Mouse (Mus musculus) Muller cell, postnatal 12 days (primary cell): ENCODE measurements around the gene Sorbs1.
"Not testable (repeated sequence)": the region's sequence is repeated elsewhere in the genome, so short reads cannot be mapped to it uniquely, and the experiment has no call there.

Experiments
- DNase-seq: peaks from one replicate; pipeline ENCODE4 v3.0.0-alpha.2; 2015; ENCODE audit errors: inconsistent ontology term

Sorbs1 gene

GRCm38 (mm10) chr19:40513632-40514078, at the start of gene Sorbs1:
Sorbs1 (minus strand) TSS chr19:40513779.
- peak; percentile 99 for DNase-seq

GRCm38 (mm10) chr19:40561521-40561920, 47.9 kb upstream of the Sorbs1 start:
- not testable (repeated sequence) for DNase-seq

GRCm38 (mm10) chr19:40556029-40556428, 42.5 kb upstream of the Sorbs1 start:
- DNase-seq, result no peak

DNA sequence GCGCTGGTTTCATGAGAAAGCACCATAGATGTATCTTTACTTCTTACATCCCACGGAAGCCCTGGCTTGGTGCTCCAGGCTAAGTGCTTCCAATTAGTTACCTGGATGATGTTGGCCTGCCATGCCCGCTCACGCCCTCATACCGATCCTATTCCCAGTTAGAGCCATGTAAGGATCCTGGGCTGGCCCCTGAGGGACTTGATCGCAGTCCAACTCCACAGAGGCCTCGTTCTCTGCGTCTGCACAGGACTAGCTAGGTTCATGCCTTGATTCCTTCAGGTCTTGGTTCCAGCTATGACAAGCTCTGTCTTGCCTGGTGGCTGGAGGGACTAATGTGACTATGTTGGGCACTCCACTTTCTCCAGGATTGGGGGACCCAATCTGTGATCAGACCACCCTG, 41.6 kb upstream of the Sorbs1 start:
- no peak for DNase-seq

DNA sequence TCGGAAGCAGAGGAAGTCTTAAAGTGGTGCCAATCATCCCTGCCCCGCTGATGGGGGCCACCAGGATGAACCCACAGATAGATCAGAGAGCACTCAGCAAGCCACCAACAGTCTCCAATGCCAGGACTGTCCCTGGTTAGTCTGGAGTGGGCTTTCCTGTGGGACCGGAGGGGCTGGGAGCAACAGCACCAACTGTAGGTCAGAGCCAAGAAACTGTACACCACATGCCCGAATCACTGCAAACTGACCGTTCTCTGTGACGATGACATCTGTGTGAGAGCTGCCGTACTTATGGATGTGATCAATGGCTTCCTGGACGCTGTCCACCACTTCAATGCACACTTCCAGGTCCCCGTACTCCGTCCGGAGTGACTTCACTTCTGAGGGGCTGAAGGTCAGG, 40.8 kb upstream of the Sorbs1 start:
- DNase-seq, result no peak

- no peak for DNase-seq
Observed at GRCm38 (mm10) chr19:40553849-40554248, 40.3 kb upstream of the Sorbs1 start.

GRCm38 (mm10) chr19:40553014-40553789, 39.6 kb upstream of the Sorbs1 start:
- no peak for DNase-seq

DNA sequence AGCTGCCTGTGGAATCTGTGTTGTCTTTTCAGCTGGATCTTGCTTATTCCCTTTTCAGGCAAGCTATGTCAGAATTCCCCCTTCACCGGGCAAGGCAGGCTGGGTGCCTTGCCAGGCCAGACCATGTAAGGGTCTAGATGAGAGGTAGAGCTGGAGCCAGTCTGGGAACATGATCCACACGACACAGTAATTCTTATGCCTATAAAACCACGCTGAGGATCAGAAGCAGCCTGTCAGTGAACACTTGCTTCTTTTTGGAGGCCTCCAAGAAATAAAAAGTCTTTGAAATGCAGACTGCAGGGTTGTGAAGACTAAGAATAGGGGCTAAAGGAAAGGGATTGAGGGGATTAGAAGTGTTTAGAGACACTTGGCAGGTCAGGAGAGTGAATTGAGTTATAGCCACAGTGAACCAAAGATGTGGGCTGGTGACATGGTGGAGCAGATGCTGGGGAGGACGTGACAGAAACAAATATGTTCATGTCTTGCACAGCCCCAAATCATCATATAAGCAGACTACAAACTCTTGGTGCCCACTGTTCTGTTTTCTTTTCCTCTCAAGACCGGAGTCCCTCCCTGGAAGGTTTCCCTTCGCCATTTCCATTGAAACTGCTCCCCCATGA, 36.0 kb upstream of the Sorbs1 start:
- no peak for DNase-seq

DNA sequence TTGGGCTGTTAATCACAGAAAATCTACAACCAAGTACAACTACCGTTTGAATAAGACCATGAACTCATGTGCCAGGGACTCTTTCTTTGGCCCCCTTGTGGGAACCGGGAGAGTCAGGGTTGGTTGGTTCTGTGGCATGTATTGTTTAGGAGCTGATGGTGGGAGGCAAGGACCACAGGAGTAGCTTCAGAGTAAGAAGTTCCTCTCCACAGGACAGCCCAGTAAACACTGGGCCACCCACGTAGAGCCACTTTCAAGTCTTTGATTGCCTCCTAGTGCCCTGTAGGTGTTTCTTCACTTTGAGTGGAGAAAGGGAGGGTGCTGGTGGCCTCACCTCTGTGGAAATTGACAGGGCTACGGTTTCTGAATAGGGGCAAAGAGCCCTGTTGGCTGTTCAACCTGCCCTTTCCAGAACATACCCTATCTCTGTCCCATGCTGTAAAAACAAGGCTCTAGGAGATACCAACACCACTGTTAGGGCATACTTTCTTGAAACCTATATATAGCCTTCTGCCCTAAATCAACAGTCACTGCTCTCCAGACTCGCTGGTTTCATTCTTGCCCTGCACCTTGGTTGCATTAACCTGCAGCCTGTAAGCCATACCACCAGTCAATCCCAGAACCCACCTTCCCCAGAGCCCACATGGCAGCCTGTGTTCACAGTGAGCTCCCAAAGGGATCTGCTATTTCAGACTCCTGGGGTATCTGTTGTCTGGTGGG, 35.4 kb upstream of the Sorbs1 start:
- DNase-seq, result peak; percentile 54

DNA sequence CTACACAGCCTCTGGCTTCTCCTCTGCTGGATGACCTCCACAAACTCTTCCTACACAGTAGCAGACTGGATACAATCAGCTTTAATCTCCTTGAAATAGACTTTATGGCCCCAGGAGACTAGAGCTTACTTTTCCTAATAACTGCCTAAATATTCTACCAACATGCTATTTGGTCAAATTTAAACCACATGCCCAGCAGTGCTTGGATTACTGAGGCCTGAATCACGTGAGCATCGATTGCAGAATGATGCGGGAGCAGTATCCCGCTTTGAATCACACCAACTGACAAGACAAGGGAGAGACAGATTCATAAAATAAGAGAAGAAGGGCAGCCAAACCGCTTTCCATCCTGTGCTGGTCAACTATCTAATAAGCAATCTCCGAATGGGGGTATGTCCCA, 34.8 kb upstream of the Sorbs1 start:
- no peak for DNase-seq

- DNase-seq, result peak; percentile 45
Observed at GRCm38 (mm10) chr19:40544856-40545255, 31.3 kb upstream of the Sorbs1 start.

- no peak for DNase-seq
Observed at GRCm38 (mm10) chr19:40542776-40543175, 29.2 kb upstream of the Sorbs1 start.

GRCm38 (mm10) chr19:40536526-40536925, 22.9 kb upstream of the Sorbs1 start:
- no peak for DNase-seq

DNA sequence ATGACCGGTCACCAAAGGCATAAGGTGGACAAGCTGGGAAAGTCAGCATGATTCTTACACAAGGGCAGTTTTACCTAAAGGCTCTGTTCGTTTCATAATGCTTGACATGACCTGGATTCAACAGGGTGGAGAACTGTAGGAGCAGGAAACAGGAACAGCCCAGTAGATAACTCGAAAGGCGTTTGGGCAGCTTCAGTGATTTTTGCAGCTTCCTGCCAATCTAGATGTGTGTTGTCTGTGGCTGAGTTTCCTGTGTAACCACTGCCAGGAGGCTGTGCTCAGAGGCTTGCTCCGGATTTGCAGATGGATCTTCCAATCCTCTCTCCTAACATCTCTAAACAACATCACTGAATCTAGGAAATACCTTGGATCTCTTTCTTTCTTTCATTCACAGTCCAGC, 18.9 kb upstream of the Sorbs1 start:
- DNase-seq, result no peak

- DNase-seq, result no peak
Observed at GRCm38 (mm10) chr19:40530323-40530722, 16.7 kb upstream of the Sorbs1 start.

DNA sequence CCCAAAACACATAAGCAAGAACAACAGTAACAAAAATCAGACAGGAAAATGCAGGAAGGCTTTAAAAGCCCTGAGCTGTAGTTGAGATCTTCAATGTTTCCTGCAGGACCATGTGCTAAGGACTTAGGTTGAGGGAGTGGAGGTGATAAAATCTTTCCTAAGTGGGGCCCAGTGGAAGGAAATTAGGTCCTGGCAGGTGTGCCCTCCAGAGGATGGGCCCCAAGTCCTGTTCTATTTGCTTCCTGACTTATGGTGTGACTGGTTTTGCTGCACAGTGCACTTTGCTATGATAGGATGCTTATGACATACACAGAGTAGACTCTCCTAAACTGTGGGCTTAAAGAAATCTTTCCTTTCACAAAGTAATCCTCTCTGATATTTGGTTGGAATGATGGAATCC, 14.7 kb upstream of the Sorbs1 start:
- DNase-seq, result no peak

GRCm38 (mm10) chr19:40526367-40527014, 12.9 kb upstream of the Sorbs1 start:
- no peak for DNase-seq

GRCm38 (mm10) chr19:40523431-40524005, 9.9 kb upstream of the Sorbs1 start:
- peak; percentile 78 for DNase-seq

GRCm38 (mm10) chr19:40520403-40520802, 6.8 kb upstream of the Sorbs1 start:
- DNase-seq, result no peak

- DNase-seq, result peak; percentile 66
Observed at GRCm38 (mm10) chr19:40518706-40519105, 5.1 kb upstream of the Sorbs1 start.

DNA sequence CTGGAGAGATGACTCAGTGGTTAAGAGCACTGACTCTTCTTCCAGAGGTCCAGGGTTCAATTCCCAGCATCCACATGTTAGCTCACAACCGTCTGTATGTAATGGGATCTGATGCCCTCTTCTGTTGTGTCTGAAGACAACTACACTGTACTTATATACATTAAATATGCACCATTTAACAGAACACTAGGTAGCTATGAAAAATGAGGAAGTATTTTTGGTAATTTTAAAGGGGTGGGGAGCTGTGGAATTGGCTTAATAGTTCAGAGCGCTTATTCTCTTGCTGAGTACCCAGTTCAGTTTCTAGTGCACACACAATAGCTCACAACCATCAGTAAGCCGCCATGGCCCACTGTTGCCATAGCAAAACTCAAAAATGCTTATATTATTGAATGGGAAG, 2.0 kb upstream of the Sorbs1 start:
- DNase-seq, result no peak

GRCm38 (mm10) chr19:40514376-40514775, 797 bp upstream of the Sorbs1 start:
- DNase-seq, result no peak
